Mouse (Mus musculus) brain, embryonic 14.5 days (tissue): ENCODE measurements at regions not wholly inside any gene's neighbourhood (a gene's known extent, or its start where the extent isn't known, plus 50 kb on each side); places are given as distances from the start of the nearest gene placed in this dataset.
A peak's percentile ranks its signal among the peaks of the same experiment; 100 is the strongest.

ENCODE experiments used
- DNase-seq: peaks from one replicate; pipeline ENCODE4 v3.0.0-alpha.2; 2011; ENCODE audit warnings: low read depth
- CTCF ChIP-seq: fragments of 200-500 bp; IDR thresholded peaks from 2 replicates; pipeline ENCODE4 v1.5.1; 2012; ENCODE audit warnings: inconsistent platforms, mild to moderate bottlenecking, moderate library complexity, borderline replicate concordance; ENCODE audit not compliant: insufficient read depth, insufficient read length; ENCODE audit errors: extremely low read depth
- POLR2A ChIP-seq: fragments of 200-500 bp; IDR thresholded peaks from 2 replicates; pipeline ENCODE4 v1.6.1; 2012; ENCODE audit warnings: mild to moderate bottlenecking, inconsistent platforms, borderline replicate concordance; ENCODE audit not compliant: poor library complexity, insufficient read depth, insufficient read length, severe bottlenecking; ENCODE audit errors: extremely low read depth

DNA sequence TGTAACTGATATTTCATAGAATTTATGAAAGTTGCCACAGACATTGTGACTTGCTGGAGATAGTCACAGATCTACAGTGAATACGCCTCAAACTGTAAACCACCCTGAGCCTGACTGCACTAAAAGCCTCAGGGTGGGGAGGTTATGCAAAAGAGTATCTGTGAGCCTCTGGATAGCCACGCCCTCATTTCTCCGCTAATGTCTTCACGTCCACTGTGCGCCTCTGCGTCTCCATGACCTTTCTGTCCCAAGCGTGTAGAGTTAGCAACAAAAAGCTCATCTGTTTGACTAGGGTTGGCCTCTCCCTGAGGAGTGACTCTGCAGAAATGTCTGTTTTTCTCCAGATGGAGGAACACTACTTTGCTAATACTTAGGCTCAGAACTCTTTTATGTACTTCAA lies 170.8 kb upstream of the Gm49356 start:
- no peak for TF ChIP-seq CTCF
- TF ChIP-seq POLR2A = no peak
- DNase-seq = no peak

DNA sequence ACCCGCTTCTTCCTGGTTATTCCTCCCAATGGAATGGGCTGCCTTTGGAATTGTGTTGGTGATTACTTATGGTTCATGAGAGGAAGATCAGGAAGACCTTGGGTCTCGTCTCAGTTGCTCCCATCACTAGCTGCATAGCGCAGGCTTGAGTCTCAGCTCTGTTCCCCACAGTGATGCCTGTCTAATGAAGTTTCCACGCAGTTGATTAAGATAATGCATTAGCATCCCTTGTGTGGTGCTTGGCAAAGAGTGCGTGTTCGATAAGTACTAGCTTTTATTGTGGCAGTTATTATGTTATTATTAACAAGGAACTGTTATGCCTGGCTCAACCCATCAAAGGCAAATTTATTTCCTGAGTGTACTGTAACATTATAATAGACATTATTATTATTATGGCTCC lies 169.7 kb upstream of the Gm49356 start:
- DNase-seq = no peak
- TF ChIP-seq POLR2A (no peak), CTCF (no peak)

DNA sequence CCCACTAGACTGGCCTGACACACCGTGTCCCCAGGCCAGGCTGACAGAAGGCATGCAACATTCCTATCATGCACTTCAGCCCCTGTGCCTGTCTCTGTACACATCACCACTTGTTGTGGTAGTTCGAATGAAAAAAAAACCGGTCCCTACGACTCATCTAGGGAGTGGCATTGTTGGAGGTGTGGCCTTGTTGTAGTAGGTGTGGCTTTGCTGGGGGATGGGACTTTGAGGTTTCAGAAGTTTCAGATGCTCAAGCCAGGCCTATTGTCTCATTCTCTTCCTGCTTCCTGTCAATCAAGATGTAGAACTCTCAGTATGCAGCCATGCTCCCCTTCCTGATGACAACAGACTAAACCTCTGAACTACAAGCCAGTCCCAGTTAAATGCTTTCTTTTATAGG lies 162.1 kb upstream of the Gm49356 start:
- DNase-seq = no peak
- TF ChIP-seq CTCF (no peak), POLR2A (no peak)

DNA sequence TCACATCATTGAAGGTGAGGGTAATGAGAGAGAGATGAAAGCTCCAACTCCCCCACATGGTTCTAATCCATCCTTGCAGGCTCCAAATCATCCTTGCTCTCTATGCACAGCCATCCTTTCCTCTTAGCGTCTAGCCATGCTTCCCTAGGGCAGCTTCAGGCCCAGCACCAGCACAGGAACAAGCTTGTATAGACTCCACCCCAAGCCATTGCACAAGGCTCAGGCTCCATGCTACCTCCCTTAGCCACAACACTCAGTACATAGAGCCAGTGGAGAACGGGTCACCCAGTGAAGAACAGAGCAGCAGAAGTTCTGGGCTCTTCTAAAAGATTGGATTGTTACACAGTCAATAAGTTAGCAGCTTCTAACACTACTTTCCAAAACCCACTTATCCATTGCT lies 160.8 kb upstream of the Gm49356 start:
- DNase-seq = no peak
- TF ChIP-seq CTCF = no peak
- TF ChIP-seq POLR2A = no peak

DNA sequence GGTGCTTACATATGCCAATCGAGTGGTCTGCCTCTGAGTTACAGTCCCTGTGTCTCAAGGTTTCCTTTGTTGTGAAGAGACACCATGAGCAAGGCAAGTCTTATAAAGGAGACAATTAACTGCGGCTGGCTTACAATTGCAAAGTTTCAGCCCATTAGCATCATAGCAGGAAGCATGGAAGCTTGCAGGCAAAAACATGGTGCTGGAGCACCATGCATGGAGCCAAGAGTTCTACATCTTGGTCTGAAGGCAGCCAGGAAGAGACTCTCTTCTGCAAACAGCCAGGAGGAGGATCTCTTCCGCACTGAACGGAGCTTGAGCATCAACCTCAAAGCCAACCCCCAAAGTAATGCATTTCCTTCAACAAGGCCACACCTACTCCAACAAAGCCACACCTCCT lies 158.2 kb upstream of the Gm49356 start:
- TF ChIP-seq POLR2A = no peak
- TF ChIP-seq CTCF = no peak
- DNase-seq = no peak

DNA sequence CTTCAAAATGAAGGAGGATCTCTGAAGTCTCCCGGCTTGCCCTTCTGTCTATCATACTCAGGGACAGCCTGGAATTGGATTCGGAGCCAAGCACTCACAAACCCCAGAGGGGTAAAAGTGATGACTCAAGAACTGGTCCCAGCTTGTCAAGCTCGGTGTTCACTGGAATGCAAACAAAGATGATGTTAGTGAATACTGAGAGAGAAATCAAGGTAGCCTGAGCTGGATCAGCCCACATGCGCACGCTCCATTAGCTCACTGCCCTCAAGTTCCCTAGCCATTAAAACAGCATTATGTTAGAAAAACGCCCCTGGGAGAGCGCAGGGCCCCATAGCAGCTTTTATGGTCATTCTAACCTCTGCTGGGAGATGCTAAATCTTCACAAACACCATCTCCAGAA lies 157.8 kb upstream of the Gm49356 start:
- no peak for DNase-seq

DNA sequence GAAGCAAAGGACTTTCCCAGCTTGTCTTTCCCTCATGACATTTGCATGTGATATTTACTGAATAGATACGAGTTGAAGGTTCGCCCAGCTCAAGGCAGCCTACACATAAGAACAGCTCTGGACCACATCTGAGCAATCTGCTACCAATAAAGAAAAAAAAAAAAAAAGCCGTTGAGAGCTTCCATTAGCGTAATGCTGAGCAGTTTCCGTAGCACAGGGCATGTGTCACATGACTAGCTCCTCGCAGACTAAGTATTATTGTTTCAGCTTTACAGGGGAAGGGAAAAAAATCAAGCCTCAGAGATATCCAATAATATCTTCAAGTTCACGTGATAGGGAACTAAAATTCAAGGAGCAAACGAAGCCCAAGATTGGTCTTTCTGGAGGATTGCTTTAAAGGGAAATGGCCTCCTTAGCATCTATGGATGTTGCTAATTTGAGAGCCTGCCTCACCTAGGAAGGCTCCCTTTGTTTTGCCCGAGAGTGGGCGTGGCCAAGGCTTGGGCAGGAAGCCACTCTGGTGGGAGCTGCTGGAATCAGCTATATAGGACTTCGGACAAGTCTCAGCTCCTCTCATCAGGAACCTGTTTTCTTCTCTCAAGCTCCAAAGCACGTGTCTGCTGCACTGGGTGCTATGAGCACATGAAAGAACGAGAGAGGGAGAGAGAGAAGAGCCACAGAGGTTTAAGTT lies 157.0 kb upstream of the Gm49356 start:
- TF ChIP-seq CTCF = no peak
- no peak for TF ChIP-seq POLR2A
- DNase-seq = peak; percentile 65

More for the DNA sequence above, 157.8 kb upstream of the Gm49356 start:
- TF ChIP-seq CTCF (no peak), POLR2A (no peak)
